Mouse (Mus musculus) heart, adult 2 months (tissue): ENCODE results near the gene Cryba1. TPM values are rescaled to one million over a fixed set of nuclear protein-coding genes. Genes with fewer than 3 reads are reported as not detected.
A peak's percentile ranks its signal among the peaks of the same experiment; 100 is the strongest.

Experiments
- DNase-seq, 2 experiments: peaks; one replicate each; pipeline ENCODE4 v3.0.0; 2021
- H3K27ac ChIP-seq: fragments of 200-600 bp; 2 replicates; pipeline ENCODE4 v1.8.1; 2022
- H3K27me3 ChIP-seq: fragments of 200-500 bp; 2 replicates; pipeline ENCODE4 v1.6.1; 2012; ENCODE audit warnings: mild to moderate bottlenecking, low read length, inconsistent platforms, mixed read lengths; ENCODE audit not compliant: control insufficient read depth, insufficient read depth
- H3K36me3 ChIP-seq: fragments of 200-500 bp; 2 replicates; pipeline ENCODE4 v1.6.1; 2012; ENCODE audit warnings: low read length, inconsistent platforms; ENCODE audit not compliant: control insufficient read depth, insufficient read depth
- H3K4me1 ChIP-seq: fragments of 200-500 bp; 2 replicates; pipeline ENCODE4 v1.6.1; 2011; ENCODE audit warnings: low read length; ENCODE audit not compliant: control insufficient read depth, insufficient read depth
- H3K4me3 ChIP-seq: fragments of 200-600 bp; 2 replicates; pipeline ENCODE4 v1.8.1; 2022
- H3K79me2 ChIP-seq: fragments of 200-500 bp; replicated peaks from 2 replicates; pipeline ENCODE4 v1.6.1; 2012; ENCODE audit warnings: mild to moderate bottlenecking, inconsistent platforms, low read length, moderate library complexity, mixed read lengths; ENCODE audit not compliant: control insufficient read depth, insufficient read depth
- H3K9ac ChIP-seq: fragments of 200-500 bp; 2 replicates; pipeline ENCODE4 v1.6.1; 2012; ENCODE audit warnings: low read depth, mild to moderate bottlenecking, control low read depth, inconsistent platforms, low read length, mixed read lengths
- CTCF ChIP-seq: fragments of 200-600 bp; IDR thresholded peaks from 2 replicates; pipeline ENCODE4 v1.8.1; 2022; ENCODE audit warnings: antibody characterized with exemption, mild to moderate bottlenecking, moderate library complexity
- EP300 ChIP-seq: fragments of 200-500 bp; IDR thresholded peaks from 2 replicates; pipeline ENCODE4 v1.6.1; 2011; ENCODE audit warnings: low read depth, low read length, control low read depth; ENCODE audit not compliant: insufficient read depth
- POLR2A ChIP-seq: fragments of 200-500 bp; IDR thresholded peaks from 2 replicates; pipeline ENCODE4 v1.6.1; 2011; ENCODE audit warnings: mild to moderate bottlenecking, low read depth, low read length, control low read depth; ENCODE audit not compliant: insufficient read depth
- WGBS: fragments of 180-500 bp; shearing (Covaris S2); methylation state at CpG from one replicate; pipeline ENCODE4 v1.1.7; 2018; 5-methylcytosine and 5-hydroxymethylcytosine counted together
- intact Hi-C: fragments of 180-260 bp; cut with DNase I; formaldehyde crosslinking; loops from one replicate; pipeline ENCODE4 v1.15.1; 2025
- long read RNA-seq: library from polyadenylated mRNA; stranded (forward); transcript quantifications from one replicate; pipeline ENCODE4 v2.0.0, GENCODE M21; 2021
- polyA plus RNA-seq: library from polyadenylated mRNA; depleted of rRNA; stranded (reverse); fragments of >200 nt; gene quantifications from 2 replicates; pipeline ENCODE4 v1.2.3, GENCODE M21; 2012; rRNA removed
- total RNA-seq, 2 experiments: library from RNA; stranded (reverse); gene quantifications; 2 replicates each; pipeline ENCODE4 v1.2.3; 2021

The Cryba1 gene
- total RNA-seq (not detected), polyA plus RNA-seq (not detected in 2 replicates)
- long read RNA-seq, result 0 reads

DNA sequence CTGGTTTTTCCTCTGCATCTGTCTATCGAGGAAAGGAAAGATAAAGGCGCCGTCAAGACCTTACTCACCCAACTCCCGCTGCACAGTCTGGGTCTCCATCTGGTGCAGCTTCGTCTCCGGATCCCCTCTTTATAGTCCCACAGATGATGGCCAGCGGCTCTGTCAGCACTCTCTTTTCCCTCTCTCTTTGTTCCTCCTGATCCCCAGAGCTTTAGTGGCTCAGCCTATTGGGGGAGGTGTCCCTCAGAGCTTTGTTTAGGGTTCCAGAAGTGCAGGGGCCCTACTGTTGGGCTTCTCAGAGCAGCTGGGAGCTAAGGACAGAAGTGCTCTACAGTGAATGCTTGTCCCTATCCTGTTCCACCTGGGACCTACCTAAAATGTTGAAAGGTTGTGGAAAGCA lies at the start of gene Cryba1:
TSS of gene Cryba1 (minus strand) at position 101 of the 400 bp plus-strand sequence.
- H3K36me3 ChIP-seq, result no peaks in the 10 kb centered on the region
- no peak within 1 kb of the TSS for H3K4me3 ChIP-seq
- intact Hi-C loops, result no loop called here
- no peak for DNase-seq
- TF ChIP-seq POLR2A (no peak), EP300 (no peak), CTCF (no peak)
- no peaks in the 10 kb centered on the region for H3K27me3 ChIP-seq
- WGBS, result 61% methylated on average over 7 of the region's 7 CpGs
- no peak within 1 kb of the TSS for H3K27ac ChIP-seq
- no peak within 1 kb of the TSS for H3K9ac ChIP-seq
- no peaks in the 10 kb centered on the region for H3K79me2 ChIP-seq
- H3K4me1 ChIP-seq, result no peaks in the 10 kb centered on the region

DNA sequence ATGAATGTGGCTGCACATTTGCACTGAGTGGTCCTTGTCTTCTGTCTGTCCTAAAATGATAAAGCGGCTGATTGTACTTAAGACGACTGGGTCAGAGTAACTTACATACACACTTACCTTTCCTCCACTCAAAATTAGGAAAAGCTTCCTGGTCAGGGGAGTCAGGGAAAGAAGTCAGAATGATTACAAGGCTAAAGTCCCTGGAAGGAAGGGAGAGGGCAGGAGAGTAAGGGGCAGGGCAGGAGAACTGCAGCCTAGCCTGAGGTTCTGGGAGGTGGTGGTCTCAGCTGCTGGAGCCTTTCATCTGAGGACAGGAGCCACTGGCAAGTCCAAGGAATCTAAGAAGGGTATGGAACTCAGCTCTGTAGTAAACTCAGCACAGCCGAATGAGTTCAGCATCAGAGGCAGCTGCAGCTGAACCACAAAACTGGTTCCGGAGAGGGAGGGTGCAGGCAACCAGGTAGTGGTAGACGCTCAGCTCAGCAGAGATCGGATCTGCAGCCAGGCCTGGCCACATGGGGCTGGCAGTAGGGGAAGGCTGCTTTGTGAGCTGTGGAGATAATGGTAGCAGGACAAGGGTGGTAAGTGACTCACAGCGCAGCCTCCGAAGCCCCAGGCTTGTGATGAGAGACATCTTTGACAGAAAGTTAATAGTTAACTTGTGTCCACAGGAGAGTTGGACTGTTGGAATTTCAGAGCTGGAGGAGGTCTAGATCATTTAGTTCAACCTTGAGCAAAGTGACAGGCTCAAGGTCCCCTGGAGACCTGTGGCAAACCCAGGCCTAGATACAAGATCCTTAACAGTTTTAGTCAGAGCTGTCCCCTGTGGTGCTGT lies 47.0 kb upstream of the Cryba1 start:
- Histone ChIP-seq H3K27ac (no peak overlapping the region; the same call in 1 of the 2 replicates), H3K27me3 (no peaks in the 10 kb centered on the region), H3K9ac (no peak overlapping the region), H3K4me3 (no peak overlapping the region), H3K4me1 (peaks cover 13% of the 10 kb centered on the region), H3K79me2 (peaks cover 5% of the 10 kb centered on the region), H3K36me3 (peaks cover 2% of the 10 kb centered on the region; the same call in 1 of the 2 replicates)
- 67% methylated on average over 8 of the region's 8 CpGs for WGBS
- no peak for DNase-seq
- intact Hi-C loops, result no loop called here
- TF ChIP-seq EP300 (no peak), POLR2A (no peak), CTCF (no peak)

DNA sequence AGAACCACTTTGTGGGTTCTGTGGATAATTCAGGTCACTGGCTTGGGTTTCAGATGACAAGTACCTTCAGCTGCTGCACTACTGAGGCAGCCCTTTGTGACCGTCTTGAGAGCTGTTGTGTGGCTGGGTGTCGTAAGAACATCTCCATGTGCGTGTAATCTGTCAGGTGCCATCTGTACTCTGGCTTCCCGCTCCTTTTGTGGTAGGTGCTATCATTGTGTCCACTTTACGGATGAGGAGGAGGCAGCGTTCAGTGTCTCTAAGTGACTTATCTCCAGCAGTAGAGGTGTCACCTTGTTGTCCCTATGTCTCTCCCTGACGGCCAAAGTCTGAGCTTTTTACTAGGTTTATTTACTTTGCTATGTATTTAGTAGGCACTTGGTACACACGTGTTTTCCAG lies 45.3 kb upstream of the Cryba1 start:
- H3K79me2 ChIP-seq, result peaks cover 7% of the 10 kb centered on the region
- no peak for DNase-seq
- H3K4me1 ChIP-seq, result peaks cover 10% of the 10 kb centered on the region
- TF ChIP-seq EP300 (no peak), CTCF (no peak), POLR2A (no peak)
- intact Hi-C loops, result no loop called here
- no peak overlapping the region for H3K27ac ChIP-seq
- H3K4me3 ChIP-seq, result no peak overlapping the region
- peaks cover 2% of the 10 kb centered on the region; the same call in 1 of the 2 replicates for H3K36me3 ChIP-seq
- 77% methylated on average over 8 of the region's 8 CpGs for WGBS
- no peak overlapping the region for H3K9ac ChIP-seq
- H3K27me3 ChIP-seq, result no peaks in the 10 kb centered on the region

DNA sequence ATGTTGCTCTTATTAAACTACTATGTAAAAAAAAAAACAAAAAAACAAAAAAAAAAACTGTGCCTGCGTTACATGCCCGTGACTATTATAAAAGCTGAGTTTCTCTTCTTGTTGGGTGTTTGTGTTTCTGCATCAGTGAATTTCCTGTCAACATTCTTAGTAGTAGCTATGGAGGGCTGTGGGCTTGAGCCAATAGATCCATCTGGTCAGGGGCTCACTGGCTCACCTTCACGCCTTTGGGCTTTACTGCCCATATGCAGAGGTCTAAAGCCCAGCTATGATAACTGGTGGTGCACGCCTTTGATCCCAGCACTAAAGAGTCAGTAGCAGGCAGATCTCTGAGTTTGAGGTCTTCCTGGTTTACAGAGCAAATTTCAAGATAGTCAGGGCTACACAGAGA lies 44.4 kb upstream of the Cryba1 start:
- H3K27me3 ChIP-seq, result no peaks in the 10 kb centered on the region
- TF ChIP-seq POLR2A (no peak), CTCF (no peak), EP300 (no peak)
- H3K9ac ChIP-seq, result no peak overlapping the region
- no peak overlapping the region for H3K27ac ChIP-seq
- WGBS, result 58% methylated on average over 4 of the region's 4 CpGs
- H3K36me3 ChIP-seq, result peaks cover 2% of the 10 kb centered on the region; the same call in 1 of the 2 replicates
- peaks cover 12% of the 10 kb centered on the region for H3K4me1 ChIP-seq
- no peak overlapping the region for H3K4me3 ChIP-seq
- intact Hi-C loops, result no loop called here
- no peak for DNase-seq
- H3K79me2 ChIP-seq, result peaks cover 6% of the 10 kb centered on the region

DNA sequence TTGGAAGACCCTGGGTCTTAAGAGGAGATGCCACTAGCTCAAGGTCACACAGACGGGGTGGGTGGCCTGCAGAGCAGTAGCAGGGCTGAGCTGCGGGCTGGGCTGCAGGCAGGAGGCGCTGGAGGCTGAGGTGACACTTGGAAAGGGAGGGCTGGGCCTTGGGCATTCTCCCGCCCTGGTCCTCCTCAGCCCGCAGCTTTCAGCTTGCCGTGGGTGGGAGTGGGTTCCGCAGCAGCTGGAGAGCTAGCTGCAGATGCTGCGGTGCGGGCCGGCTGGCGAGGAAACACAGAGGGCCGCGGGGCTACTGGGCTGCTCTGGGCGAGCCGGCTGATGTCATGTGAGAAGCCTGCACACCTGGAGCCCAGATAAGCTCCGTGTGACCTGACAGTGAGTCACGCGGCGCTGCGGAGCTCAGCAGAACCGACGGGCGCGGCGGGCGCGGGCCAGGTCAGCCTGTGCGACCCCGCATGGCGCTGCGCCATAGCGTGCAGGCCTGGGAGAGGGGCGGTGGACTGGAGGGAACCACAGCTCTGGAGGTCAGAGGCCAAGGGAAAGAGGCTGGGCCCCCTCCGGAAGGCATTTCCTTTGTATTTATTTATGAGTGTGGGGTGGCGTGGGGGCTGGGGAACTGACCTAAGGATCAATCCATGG lies 41.4 kb upstream of the Cryba1 start:
- H3K4me1 ChIP-seq, result peaks cover 18% of the 10 kb centered on the region
- H3K27me3 ChIP-seq, result no peaks in the 10 kb centered on the region
- 5% methylated on average over 35 of the region's 35 CpGs for WGBS
- intact Hi-C loops, result loop anchor here (2.0 kb wide), 1 partner anchor 18 kb away; no protein-coding TSS in a partner anchor
- TF ChIP-seq EP300 (peak; percentile 59; the same call in 1 of the 2 replicates), CTCF (peak; percentile 85), POLR2A (no peak)
- DNase-seq, result peak; percentile 77 to 78
- H3K79me2 ChIP-seq, result peaks cover 6% of the 10 kb centered on the region
- peaks cover 2% of the 10 kb centered on the region; the same call in 1 of the 2 replicates for H3K36me3 ChIP-seq
- H3K4me3 ChIP-seq, result peak overlapping the region; percentile 54
- H3K27ac ChIP-seq, result peak overlapping the region; percentile 91
- peak overlapping the region; percentile 88 for H3K9ac ChIP-seq

DNA sequence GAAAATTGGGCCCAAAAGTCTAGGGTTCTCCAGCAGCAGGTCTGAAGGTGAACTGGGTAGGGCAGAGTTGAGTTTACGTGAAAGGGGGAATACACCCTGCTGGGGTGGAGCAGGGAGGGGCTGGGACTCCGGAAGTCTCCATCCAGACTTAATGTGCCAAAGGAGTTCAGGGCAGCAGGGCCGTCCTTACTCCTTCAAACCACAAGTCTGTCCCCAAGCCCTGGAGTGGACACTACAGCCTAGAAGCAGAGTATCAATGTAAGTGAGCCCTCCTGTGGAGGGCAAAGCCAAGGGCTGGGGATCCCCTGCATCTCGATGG lies 40.3 kb upstream of the Cryba1 start:
- peak overlapping the region; percentile 9; the same call in 1 of the 2 replicates for H3K4me3 ChIP-seq
- peaks cover 6% of the 10 kb centered on the region for H3K79me2 ChIP-seq
- 43% methylated on average over 4 of the region's 4 CpGs for WGBS

More for the DNA sequence above, 40.3 kb upstream of the Cryba1 start:
- intact Hi-C loops, result no loop called here
- Histone ChIP-seq H3K27ac (peak overlapping the region; percentile 91), H3K9ac (no peak overlapping the region), H3K4me1 (peaks cover 18% of the 10 kb centered on the region), H3K27me3 (no peaks in the 10 kb centered on the region), H3K36me3 (no peaks in the 10 kb centered on the region)
- DNase-seq, result no peak
- TF ChIP-seq CTCF, result peak; percentile 18; the same call in 1 of the 2 replicates
- TF ChIP-seq POLR2A, result no peak
